Mouse (Mus musculus): ENCODE data around the gene Lrrc2. TPM values are rescaled to one million over a fixed set of nuclear protein-coding genes. Genes with fewer than 3 reads are reported as not detected.

Gene Lrrc2
- 0.09 and 0.26 TPM in 2 replicates for polyA plus RNA-seq (2012; rRNA removed)

GRCm38 (mm10) chr9:110951397-110951796, at the start of gene Lrrc2:
TSS of gene Lrrc2 (plus strand) at chr9:110951545.
- DNase-seq (ENCODE audit: low read depth) = no peak
- TF ChIP-seq POLR2A (IDR thresholded peaks at IDR 0.05; ENCODE audit: borderline replicate concordance, extremely low read depth, insufficient read depth, insufficient read length, poor library complexity, severe bottlenecking) (no peak), CTCF (IDR thresholded peaks at IDR 0.05; ENCODE audit: borderline replicate concordance, extremely low read depth, insufficient read depth, insufficient read length) (no peak)

GRCm38 (mm10) chr9:110902271-110902670, 49.1 kb upstream of the Lrrc2 start:
- peak; percentile 57 for DNase-seq (ENCODE audit: low read depth)
- no peak for TF ChIP-seq CTCF (IDR thresholded peaks at IDR 0.05; ENCODE audit: borderline replicate concordance, extremely low read depth, insufficient read depth, insufficient read length)
- TF ChIP-seq POLR2A (IDR thresholded peaks at IDR 0.05; ENCODE audit: borderline replicate concordance, extremely low read depth, insufficient read depth, insufficient read length, poor library complexity, severe bottlenecking) = no peak

- TF ChIP-seq POLR2A (IDR thresholded peaks at IDR 0.05; ENCODE audit: borderline replicate concordance, extremely low read depth, insufficient read depth, insufficient read length, poor library complexity, severe bottlenecking) = no peak
- no peak for TF ChIP-seq CTCF (IDR thresholded peaks at IDR 0.05; ENCODE audit: borderline replicate concordance, extremely low read depth, insufficient read depth, insufficient read length)
These were observed 44.0 kb upstream of the Lrrc2 start for GRCm38 (mm10) chr9:110907201-110907837.

GRCm38 (mm10) chr9:110907838-110908630, 43.3 kb upstream of the Lrrc2 start:
- TF ChIP-seq POLR2A (IDR thresholded peaks at IDR 0.05; ENCODE audit: borderline replicate concordance, extremely low read depth, insufficient read depth, insufficient read length, poor library complexity, severe bottlenecking) (no peak), CTCF (IDR thresholded peaks at IDR 0.05; ENCODE audit: borderline replicate concordance, extremely low read depth, insufficient read depth, insufficient read length) (no peak)
- no peak for DNase-seq (ENCODE audit: low read depth)

More at GRCm38 (mm10) chr9:110907201-110907837, 44.0 kb upstream of the Lrrc2 start:
- no peak for DNase-seq (ENCODE audit: low read depth)

GRCm38 (mm10) chr9:110908631-110909016, 42.7 kb upstream of the Lrrc2 start:
- TF ChIP-seq POLR2A (IDR thresholded peaks at IDR 0.05; ENCODE audit: borderline replicate concordance, extremely low read depth, insufficient read depth, insufficient read length, poor library complexity, severe bottlenecking) (no peak), CTCF (IDR thresholded peaks at IDR 0.05; ENCODE audit: borderline replicate concordance, extremely low read depth, insufficient read depth, insufficient read length) (no peak)
- DNase-seq (ENCODE audit: low read depth) = no peak

- no peak for DNase-seq (ENCODE audit: low read depth)
- no peak for TF ChIP-seq POLR2A (IDR thresholded peaks at IDR 0.05; ENCODE audit: borderline replicate concordance, extremely low read depth, insufficient read depth, insufficient read length, poor library complexity, severe bottlenecking)
These were observed 41.9 kb upstream of the Lrrc2 start for GRCm38 (mm10) chr9:110909371-110909967.

- no peak for DNase-seq (ENCODE audit: low read depth)
- TF ChIP-seq CTCF (IDR thresholded peaks at IDR 0.05; ENCODE audit: borderline replicate concordance, extremely low read depth, insufficient read depth, insufficient read length) = no peak
- TF ChIP-seq POLR2A (IDR thresholded peaks at IDR 0.05; ENCODE audit: borderline replicate concordance, extremely low read depth, insufficient read depth, insufficient read length, poor library complexity, severe bottlenecking) = no peak
These were observed 36.6 kb upstream of the Lrrc2 start for GRCm38 (mm10) chr9:110914631-110915236.

GRCm38 (mm10) chr9:110915466-110915865, 35.9 kb upstream of the Lrrc2 start:
- DNase-seq (ENCODE audit: low read depth) = no peak
- no peak for TF ChIP-seq CTCF (IDR thresholded peaks at IDR 0.05; ENCODE audit: borderline replicate concordance, extremely low read depth, insufficient read depth, insufficient read length)
- no peak for TF ChIP-seq POLR2A (IDR thresholded peaks at IDR 0.05; ENCODE audit: borderline replicate concordance, extremely low read depth, insufficient read depth, insufficient read length, poor library complexity, severe bottlenecking)

- TF ChIP-seq POLR2A (IDR thresholded peaks at IDR 0.05; ENCODE audit: borderline replicate concordance, extremely low read depth, insufficient read depth, insufficient read length, poor library complexity, severe bottlenecking) = no peak
- no peak for TF ChIP-seq CTCF (IDR thresholded peaks at IDR 0.05; ENCODE audit: borderline replicate concordance, extremely low read depth, insufficient read depth, insufficient read length)
- no peak for DNase-seq (ENCODE audit: low read depth)
These were observed 34.6 kb upstream of the Lrrc2 start, which contains the start of gene Fam240a for GRCm38 (mm10) chr9:110916786-110917185. TSS of gene Fam240a (minus strand) at chr9:110916861.

- no peak for DNase-seq (ENCODE audit: low read depth)
- no peak for TF ChIP-seq POLR2A (IDR thresholded peaks at IDR 0.05; ENCODE audit: borderline replicate concordance, extremely low read depth, insufficient read depth, insufficient read length, poor library complexity, severe bottlenecking)
- no peak for TF ChIP-seq CTCF (IDR thresholded peaks at IDR 0.05; ENCODE audit: borderline replicate concordance, extremely low read depth, insufficient read depth, insufficient read length)
These were observed 30.5 kb upstream of the Lrrc2 start for GRCm38 (mm10) chr9:110920665-110921419.
